Mouse (Mus musculus) layer of hippocampus, adult 11-12 months (tissue): Measurements from ENCODE around the gene H2-Ab1.

Source experiments
- DNase-seq: peaks from one replicate; pipeline ENCODE4 v3.0.0; 2022; ENCODE audit warnings: low spot score

The H2-Ab1 gene

GRCm38 (mm10) chr17:34285848-34286247 is 28.4 kb downstream of the H2-Ab1 start:
- DNase-seq, result no peak

- no peak for DNase-seq
Measured at GRCm38 (mm10) chr17:34286501-34286900, 29.0 kb downstream of the H2-Ab1 start.

- DNase-seq, result no peak
Measured at GRCm38 (mm10) chr17:34286999-34287398, 29.5 kb downstream of the H2-Ab1 start.

GRCm38 (mm10) chr17:34287648-34288047 is 30.2 kb downstream of the H2-Ab1 start, which contains the start of gene H2-Aa:
TSS of gene H2-Aa (minus strand) at chr17:34287823.
- DNase-seq, result peak; percentile 95

- no peak for DNase-seq
Measured at GRCm38 (mm10) chr17:34288131-34288530, 30.6 kb downstream of the H2-Ab1 start.

GRCm38 (mm10) chr17:34291609-34292008 is 34.1 kb downstream of the H2-Ab1 start:
- DNase-seq, result peak; percentile 87

- DNase-seq, result no peak
Measured at GRCm38 (mm10) chr17:34292570-34292969, 35.1 kb downstream of the H2-Ab1 start.

- DNase-seq, result no peak
Measured at GRCm38 (mm10) chr17:34293533-34293932, 36.0 kb downstream of the H2-Ab1 start.

- no peak for DNase-seq
Measured at GRCm38 (mm10) chr17:34294249-34294648, 36.8 kb downstream of the H2-Ab1 start.

GRCm38 (mm10) chr17:34295307-34295706 is 37.8 kb downstream of the H2-Ab1 start:
- DNase-seq, result no peak

- peak; percentile 74 for DNase-seq
Measured at GRCm38 (mm10) chr17:34295891-34296794, 38.7 kb downstream of the H2-Ab1 start.

- no peak for DNase-seq
Measured at GRCm38 (mm10) chr17:34299356-34299755, 41.9 kb downstream of the H2-Ab1 start.

- DNase-seq, result no peak
Measured at GRCm38 (mm10) chr17:34300071-34300470, 42.6 kb downstream of the H2-Ab1 start.

GRCm38 (mm10) chr17:34300691-34301566 is 43.4 kb downstream of the H2-Ab1 start:
- no peak for DNase-seq

- no peak for DNase-seq
Measured at GRCm38 (mm10) chr17:34301670-34302190, 44.2 kb downstream of the H2-Ab1 start.

- DNase-seq, result no peak
Measured at GRCm38 (mm10) chr17:34303789-34304188, 46.3 kb downstream of the H2-Ab1 start.

GRCm38 (mm10) chr17:34304751-34305150 is 47.3 kb downstream of the H2-Ab1 start:
- peak; percentile 89 for DNase-seq

- peak; percentile 95 for DNase-seq
Measured at GRCm38 (mm10) chr17:34305380-34306030, 48.0 kb downstream of the H2-Ab1 start, which contains the start of gene H2-Eb1. TSS of gene H2-Eb1 (plus strand) at chr17:34305867.

GRCm38 (mm10) chr17:34306407-34306806 is 48.9 kb downstream of the H2-Ab1 start:
- DNase-seq, result no peak

- DNase-seq, result no peak
Measured at GRCm38 (mm10) chr17:34307216-34307615, 49.7 kb downstream of the H2-Ab1 start.

GRCm38 (mm10) chr17:34308161-34308560 is 50.7 kb downstream of the H2-Ab1 start:
- no peak for DNase-seq

GRCm38 (mm10) chr17:34309225-34309624 is 51.7 kb downstream of the H2-Ab1 start:
- no peak for DNase-seq
